Mouse (Mus musculus): ENCODE data around the gene Vcam1.

Gene Vcam1

DNA sequence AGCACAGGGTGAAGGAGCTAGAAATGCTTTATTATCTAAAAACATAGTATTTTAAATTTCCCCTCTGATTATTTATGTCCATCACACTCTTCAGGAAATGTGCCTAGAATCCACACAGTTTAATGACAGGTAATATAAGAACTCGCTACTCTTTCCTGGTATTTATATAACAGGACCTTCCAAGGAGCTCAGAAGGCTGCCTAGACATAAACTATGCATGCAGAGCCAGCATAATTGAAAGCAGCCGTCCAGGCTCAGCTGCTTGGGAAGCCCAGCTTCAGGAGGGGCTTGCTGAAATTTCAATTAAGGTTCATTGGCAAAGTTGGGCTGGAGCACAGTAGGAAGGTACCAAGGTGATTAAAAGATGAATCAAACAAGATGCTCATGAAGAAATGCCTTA, 2.2 kb downstream of the Vcam1 start:
- peak; percentile 56 for DNase-seq (ENCODE audit: low read depth, low spot score)

DNA sequence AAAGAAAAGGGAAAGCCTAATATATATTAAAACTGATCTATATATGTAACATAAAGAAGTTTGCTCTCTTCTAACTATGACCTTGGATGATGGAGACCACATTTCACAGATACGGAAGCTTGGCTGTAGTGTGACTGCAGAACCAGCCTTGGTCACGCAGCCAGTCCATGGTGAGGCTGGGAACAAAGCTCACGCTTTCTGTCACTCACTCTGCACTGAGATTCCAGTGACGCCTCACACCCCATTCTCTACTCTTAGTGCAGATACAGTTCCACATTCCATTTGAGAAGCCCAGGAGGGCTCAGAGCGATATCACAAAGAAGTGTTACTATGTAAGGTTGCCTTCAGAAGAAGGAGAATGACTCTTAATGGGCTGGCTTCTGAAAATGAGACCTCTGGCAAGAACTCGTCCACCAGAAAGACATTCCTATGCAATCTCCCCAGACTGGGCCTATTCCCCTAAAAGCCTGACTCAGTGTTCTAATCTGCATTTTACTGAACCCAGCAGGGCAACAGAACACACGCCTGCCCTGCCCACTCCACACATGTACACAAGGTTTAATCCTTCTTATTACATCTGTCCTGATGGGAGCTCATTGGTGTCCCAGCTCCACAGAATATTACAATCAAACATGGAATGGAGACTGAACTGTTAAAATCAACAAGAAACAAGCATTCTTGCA, 2.8 kb downstream of the Vcam1 start:
- peak; percentile 46 for DNase-seq (ENCODE audit: low read depth, low spot score)

DNA sequence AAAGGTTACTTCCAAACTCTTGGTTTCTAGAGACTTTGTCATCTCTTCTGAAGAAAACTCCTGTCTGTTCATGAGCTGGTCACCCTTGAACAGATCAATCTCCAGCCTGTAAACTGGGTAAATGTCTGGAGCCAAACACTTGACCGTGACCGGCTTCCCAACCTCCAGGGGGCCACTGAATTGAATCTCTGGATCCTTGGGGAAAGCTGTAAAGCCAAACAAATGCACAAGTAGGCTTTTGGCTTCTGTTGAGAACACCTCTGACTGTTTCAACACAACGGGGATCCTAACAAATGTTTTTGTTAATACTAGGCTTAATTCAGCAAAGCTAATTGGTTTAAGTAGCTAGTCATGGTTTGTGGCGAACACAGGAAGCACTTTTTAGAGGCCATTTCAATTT, 3.4 kb downstream of the Vcam1 start:
- DNase-seq (ENCODE audit: low read depth, low spot score): peak; percentile 64

DNA sequence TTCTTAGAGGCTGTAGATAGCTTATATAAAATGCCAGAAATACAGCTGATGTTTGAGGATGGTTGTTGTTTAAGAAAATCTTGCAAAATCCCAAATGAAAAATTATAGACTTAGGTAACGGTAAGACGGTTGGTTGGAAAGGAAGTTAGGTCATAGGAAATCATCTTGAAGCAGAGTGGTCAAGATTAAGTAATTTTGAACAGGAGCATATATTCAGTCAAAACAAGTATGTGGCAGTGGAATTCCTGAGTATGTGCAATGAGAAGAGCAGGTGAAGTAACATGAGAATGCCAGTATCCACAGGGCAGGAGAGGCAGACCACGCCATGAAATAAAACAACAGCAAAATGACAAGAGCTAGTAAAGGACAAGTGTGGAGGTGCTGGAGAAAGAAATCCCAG, 5.7 kb downstream of the Vcam1 start:
- DNase-seq (ENCODE audit: low read depth, low spot score): no peak

DNA sequence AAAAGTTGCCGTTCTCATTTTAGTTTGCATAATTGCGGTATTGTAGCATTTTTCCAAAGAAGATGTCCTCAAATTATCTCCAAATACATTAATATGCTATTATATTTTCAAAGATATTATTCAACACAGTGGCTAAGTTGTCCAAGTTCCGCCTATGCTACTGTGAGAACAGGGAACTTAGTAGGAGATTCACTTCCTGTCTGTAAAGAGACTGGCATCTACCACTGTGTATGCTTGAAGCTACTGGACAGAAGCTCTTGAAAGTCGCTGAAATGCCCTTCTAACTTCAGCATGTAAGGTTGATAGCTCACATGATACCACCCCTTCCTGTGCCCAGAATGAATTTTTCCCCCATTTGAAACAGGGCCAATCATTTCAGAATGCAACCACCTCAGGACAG, 6.8 kb downstream of the Vcam1 start:
- no peak for DNase-seq (ENCODE audit: low read depth, low spot score)

DNA sequence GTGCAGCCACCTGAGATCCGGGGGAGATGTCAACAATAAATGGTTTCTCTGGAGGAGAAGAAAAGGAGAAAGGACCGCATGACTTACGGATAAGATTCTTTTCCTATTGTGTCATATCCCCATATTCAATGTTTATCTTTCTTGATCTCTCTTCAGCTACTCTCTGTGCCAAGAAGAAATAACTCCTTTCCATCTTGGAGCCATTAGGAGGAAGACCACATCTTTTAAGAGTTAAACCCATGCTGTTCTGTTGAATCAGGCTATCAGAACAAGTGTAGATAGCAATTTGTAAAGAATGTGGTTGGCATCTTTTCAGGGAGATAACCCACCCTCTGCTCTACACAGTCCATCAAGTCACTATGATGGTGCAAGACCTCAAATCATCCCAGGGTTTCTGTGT, 8.5 kb downstream of the Vcam1 start:
- peak; percentile 73 for DNase-seq (ENCODE audit: low read depth, low spot score)

DNA sequence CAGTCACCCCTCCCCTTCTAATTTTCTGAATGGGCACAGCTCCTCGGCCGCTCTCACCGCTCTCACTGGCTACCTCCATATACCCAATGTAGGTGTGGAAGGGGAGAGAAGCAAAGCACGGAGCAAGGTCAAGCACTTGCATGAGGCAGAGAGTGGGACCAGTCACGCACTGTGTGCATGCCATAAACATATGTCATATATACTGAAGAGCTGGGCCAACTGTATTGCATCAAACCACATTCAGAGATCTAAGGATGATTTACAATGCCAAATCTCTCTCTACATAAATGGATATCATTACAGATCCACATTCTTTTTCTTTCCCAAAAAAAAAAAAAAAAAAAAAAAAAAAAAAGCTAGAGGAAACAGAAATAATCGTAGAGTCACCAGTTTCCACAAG, 9.1 kb downstream of the Vcam1 start:
- peak; percentile 58 for DNase-seq (ENCODE audit: low read depth, low spot score)

DNA sequence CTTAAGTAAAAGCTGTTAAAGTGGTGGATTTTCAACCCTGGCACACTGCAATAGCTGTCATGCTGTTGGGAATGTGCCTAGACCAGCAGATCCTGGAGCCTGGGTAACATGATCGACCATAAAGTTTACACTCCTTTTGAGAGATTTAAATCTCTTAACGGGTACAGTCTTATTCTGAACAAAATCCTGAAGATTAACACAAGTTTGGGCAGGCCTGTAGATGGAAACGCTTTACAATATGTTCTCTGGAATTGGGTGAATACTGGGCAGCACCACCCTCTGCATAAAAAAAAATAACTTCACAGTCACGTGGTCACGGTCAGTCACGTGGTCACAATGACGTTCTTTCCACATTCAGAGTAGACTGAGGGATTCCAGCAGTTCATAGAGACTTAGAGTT, 10.3 kb downstream of the Vcam1 start:
- peak; percentile 59 for DNase-seq (ENCODE audit: low read depth, low spot score)

DNA sequence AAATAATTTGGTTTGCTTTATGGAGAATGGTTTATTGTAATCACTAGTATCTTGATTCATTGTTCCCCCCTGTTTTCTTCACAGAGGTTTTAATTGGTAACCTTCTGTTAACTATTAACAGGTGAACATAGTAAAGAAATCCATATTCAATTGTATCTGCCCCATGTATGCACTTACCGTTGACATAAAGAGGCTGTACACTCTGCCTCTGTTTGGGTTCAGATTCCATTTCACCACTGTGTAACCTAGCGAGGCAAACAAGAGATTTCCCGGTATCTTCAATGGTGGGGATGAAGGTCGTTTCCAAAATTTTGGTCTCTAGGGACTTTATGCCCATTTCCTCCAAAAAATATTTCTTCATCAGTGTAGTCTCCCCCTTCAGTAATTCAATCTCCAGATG, 12.4 kb downstream of the Vcam1 start:
- DNase-seq (ENCODE audit: low read depth, low spot score): no peak

DNA sequence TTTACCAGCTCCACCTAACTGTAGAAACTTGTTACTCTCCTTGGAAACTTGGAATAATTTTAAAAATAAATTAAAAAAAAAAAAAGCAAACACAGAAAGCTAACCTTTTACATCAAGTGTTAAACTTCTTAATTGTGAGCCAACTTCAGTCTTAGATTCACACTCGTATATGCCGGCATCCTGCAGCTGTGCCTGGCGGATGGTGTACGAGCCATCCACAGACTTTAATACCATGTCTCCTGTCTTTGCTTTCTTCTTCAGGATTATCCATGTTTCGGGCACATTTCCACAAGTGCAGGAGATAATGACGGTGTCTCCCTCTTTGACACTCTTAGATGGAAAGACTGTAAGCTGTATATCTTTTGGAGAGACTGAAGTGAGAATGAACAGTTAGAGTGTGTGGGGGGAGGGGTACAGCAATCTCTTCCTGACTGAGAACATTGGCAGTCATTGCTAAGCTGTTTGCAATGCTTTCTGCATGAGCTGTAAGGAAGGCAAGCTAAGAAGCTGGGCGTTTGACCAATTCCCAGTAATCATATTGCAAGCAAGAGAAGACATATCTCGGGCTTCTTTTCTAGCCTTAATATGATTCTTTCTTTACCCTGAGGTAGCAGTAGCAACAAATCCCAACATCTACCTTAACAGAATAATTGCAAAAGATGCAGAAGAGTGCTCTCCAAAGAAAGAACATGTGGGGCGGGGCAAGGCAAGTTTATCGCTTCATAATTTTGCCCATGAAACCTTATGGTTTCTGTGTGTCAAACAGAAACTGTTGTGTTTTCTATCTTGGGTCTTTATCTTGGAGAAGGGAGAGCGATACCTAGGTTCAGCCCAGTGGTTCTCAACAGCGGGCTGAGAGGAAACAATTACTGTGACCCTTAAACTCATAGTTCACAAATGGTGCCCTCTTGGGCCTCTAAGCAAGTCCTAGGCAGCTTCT, 15.0 kb downstream of the Vcam1 start:
- DNase-seq (ENCODE audit: low read depth, low spot score): peak; percentile 98

DNA sequence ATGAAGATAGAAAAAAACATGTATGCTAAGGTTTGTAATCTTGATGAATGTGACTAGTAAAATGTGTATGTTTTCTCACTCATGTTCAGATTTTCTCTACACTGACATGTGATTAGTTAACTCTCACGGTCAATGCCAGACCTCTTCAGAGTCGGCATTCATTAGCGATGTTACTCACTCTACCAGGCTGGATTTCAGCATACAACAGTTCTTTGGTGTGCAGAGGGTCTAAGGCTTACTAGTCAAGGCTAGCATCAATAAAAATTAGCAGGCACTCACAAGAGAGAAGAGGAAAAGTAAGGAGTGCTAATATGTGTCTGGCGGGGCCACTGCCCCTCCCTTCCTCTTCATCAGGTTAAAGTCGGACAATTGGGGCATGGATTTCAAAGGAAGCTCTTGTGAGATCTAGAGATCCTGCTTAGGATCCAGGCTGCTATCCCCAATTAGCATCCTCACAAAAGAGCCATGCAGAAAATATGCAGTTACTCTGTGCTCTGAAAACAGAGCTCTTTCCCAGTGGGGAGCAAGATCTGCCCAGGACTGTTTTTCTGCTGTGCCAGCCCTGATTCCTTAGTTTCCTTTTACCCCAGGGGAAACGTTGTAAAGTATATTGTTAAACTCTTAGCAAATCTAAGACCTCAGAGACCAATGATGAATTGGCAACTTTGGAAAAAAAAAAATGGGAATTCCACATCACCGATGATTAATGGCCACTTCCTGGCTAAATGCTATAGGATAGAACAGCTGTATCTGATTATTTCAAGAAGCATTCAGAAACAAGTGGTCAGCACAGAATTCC, 15.8 kb downstream of the Vcam1 start:
- peak; percentile 97 for DNase-seq (ENCODE audit: low read depth, low spot score)

DNA sequence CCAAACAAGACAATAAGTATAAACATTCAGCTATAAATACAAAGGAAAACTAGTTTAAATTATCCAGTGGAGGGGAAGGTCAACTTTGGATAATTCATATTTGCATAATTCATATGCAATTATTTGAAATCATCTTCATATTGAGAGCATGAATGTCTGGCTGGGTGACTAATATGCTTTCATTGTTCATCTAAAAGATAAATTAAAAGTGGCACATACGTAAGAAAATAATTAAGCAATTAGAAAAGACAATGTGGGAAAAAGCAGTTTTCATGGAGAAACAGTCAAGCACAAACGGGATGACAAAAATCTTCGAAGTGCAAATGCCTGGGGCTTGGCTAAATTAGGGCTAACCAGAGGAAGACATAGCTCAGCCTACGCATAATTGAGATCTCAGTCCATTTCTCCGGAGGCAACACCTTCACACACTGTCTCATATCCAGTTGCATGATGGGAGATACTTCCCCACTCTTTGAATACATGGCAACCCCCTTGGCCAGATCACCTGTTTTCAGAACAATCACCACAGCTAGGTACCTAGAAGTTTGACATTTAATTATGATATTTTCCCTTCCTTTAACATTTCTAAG, 16.6 kb downstream of the Vcam1 start:
- DNase-seq (ENCODE audit: low read depth, low spot score): no peak

DNA sequence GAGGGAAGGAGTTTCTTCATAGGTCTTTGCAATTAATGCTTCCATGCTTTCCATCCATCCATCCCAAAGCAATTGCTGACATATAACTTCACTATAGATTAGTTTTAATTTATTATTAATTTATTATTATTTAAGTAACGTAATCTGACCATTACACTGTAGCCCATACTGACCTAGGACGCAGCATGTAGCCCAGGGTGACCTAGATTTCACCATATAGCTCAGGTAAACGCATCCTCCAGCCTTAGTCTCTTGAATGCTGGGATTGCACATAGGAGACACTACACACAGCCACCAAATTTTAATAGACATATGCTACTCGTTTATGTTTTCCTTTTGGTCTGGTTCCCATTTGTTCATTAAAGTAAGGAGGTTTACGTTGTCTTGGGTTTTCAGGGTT, 23.8 kb downstream of the Vcam1 start:
- DNase-seq (ENCODE audit: low read depth, low spot score): no peak

DNA sequence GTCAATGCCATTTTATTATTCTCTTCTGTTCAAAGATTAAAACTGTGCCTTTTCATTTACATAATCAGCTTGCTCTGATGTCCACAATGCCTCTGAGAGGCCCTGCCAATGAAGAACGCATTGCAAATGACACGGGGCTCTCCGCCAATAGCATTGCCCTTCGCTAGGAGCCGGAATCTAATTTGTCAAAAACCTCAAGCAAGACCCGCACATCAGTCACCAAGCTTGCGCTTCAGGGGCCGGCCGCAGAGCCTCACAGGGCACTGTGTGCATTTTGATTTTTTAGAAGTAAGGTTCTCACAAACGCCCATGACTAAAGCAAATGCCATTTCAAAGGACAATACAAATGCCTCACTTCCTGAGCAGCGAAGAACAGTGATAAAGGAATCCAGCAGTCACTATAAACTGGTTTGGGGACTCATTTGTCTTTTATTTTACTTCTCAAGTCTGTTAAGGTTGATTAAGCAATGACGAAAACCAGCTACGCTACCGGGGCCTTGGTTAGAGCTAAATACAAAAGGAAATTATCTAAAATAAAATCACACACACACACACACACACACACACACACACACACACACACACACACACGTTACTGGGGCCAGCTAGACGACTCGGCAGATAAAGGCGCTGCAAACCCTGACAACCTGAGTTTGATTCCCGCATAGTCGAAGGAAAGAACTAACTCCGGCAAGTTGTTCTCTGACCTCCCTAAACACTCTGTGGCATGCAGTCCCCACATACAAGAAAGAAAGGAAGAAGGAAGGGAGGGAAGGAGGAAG, 24.4 kb downstream of the Vcam1 start:
- DNase-seq (ENCODE audit: low read depth, low spot score): no peak

DNA sequence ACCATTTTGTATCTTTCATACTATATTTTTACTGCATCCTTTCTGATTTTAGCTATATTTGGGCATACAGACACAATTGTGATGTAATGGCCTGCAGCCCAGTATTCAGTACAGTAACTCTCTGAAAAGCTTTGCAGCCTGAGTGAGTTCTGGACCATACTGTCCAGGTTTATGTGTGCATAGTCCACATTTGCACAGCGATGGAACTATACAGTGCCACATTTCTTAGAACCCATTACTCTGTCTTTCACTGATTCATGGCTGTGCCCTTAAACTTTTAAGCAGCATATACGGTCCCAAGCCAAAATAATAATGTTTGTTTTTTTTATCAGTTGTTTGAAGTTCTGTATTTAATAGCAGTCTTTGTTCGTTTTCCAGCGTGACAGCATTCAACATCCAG, 25.2 kb downstream of the Vcam1 start:
- DNase-seq (ENCODE audit: low read depth, low spot score): no peak

DNA sequence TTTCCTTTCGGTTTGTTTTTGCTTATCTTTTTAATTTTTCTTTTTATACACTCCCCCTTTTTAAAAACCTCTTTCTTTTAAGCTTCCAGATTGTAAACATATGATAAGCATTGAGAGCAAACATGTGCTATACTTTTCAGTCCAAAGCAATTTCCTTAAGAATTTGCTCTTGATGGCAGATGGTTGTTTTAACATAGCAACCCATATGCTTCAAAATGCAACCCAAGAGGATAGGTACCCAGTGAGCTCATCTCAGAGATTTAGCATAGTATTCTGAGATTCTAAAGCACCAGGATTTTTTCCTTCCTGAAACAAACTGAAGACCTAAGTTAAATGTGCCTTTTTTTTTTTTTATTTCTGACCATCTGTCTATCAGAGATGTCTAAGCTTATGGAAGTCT, 28.6 kb downstream of the Vcam1 start:
- DNase-seq (ENCODE audit: low read depth, low spot score): no peak

DNA sequence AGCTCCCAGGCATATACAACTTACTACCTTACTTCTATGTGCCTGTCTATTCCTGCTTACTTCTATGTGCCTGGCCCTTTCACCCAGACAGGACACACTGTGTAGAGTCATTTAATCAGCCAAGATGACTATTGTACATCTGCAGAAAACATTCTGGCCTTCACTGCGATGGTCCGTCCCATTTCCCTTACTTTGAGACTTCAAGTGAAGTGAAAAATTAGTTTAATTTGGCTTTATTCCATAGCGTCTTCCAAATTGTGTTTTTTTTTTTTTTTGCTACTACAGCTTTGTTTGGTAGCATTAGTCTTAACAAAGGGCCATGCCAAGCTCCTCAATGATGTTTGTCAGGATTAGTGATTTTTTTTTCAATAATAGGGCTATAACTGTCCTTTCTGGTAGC, 33.6 kb downstream of the Vcam1 start:
- DNase-seq (ENCODE audit: low read depth, low spot score): no peak

DNA sequence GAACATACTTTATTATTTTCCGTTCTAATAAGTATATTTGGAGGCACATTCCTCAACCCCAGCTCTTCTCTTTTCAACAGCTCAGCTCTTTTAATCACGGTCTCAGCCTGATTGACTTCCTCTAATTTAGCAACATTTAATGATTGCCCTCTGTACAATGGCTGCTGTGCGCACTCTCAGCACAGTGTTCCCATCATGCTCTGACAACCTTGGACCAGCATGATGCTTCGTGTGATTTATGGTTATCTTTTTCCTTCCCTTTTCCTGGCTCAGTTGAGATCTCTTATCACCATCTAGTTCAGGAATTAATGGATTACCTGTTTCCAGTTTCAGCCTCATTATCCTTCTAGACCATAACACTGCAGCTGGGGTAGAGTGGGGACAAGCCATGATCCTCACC, 34.2 kb downstream of the Vcam1 start:
- DNase-seq (ENCODE audit: low read depth, low spot score): no peak

DNA sequence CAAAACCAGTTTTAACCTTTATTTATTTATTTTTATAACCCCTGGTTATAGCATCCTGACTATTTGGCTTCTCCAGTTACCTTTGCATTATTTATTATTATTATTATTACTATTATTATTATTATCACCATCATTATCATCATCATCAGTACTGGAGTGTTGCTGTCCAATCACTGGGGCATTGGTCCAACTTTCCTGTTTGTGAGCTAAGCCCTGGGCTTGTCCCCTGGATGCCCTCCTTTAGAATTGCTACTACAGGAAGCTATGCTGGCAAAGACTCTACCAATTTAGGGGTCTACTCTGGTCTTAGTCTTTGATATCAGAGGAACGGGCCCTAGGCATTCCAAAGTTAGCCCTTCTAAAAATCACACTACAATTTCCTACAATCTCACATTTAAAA, 34.6 kb downstream of the Vcam1 start:
- no peak for DNase-seq (ENCODE audit: low read depth, low spot score)

DNA sequence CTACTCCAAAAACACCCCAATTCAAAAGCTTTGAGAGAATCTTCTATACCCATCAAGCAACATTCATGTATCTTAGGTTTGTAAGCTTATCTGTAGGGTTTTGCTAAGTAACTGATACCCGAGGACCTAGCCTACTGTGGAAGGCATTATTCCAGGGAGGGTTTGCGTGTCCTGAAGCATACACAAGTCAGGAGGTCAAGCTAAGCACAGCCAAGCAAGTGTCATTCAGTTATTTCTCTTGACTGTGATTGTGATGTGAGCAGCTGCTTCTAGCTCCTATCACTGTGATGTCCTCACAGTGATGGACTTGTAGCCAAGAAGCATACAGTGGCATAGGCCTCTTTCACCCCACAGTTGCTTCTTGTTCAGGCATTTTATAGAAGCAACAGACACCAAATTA, 35.2 kb downstream of the Vcam1 start:
- no peak for DNase-seq (ENCODE audit: low read depth, low spot score)

DNA sequence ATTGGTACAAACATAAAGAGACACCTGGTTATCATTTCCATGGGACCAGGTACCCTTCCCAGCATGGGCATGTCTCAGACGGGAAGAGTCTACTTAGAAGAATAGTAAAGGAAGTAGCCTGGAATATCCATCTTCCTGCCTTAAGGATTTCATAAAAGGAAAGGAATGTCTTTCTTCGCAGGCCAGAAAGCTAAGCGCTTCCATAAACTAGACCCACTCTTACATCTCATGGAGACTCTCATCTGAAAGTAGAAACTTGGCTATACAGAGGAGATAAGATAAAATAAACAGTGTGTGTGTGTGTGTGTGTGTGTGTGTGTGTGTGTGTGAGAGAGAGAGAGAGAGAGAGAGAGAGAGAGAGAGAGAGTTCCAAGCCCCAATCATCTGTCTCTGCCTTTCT, 36.9 kb downstream of the Vcam1 start:
- DNase-seq (ENCODE audit: low read depth, low spot score): no peak
